Mouse (Mus musculus): ENCODE measurements around the gene Eml5. TPM values are rescaled to one million over a fixed set of nuclear protein-coding genes. Genes with fewer than 3 reads are reported as not detected.

Gene Eml5
- total RNA-seq, 2 experiments from 2014 or later: 82.0 to 93.5 TPM

- DNase-seq (ENCODE audit: low spot score in 2 of 2): no peak
Measured at GRCm38 (mm10) chr12:98835466-98835865, 65.8 kb downstream of the Eml5 start.

DNA sequence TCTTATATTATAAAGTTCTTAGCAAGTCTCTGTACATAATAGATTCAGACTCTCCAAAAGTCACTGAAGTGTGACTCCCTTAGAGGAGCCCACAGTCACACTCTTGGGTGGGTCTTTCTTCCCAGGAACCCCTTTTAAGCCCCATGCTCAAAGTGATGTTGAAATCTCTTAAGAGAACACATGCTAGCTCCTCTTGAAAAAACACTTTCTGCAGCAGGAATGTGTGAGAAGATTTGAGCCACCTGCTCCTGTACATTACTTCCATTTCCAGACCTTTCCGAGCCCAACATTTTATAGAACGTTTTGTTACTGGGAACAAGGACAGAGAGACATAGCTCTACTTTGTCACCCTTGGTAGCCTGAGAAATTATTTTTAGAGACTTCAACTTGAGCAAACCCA, 66.4 kb downstream of the Eml5 start:
- no peak for DNase-seq (ENCODE audit: low spot score in 2 of 2)

GRCm38 (mm10) chr12:98833901-98834300, 67.4 kb downstream of the Eml5 start:
- DNase-seq (ENCODE audit: low spot score in 2 of 2): no peak

DNA sequence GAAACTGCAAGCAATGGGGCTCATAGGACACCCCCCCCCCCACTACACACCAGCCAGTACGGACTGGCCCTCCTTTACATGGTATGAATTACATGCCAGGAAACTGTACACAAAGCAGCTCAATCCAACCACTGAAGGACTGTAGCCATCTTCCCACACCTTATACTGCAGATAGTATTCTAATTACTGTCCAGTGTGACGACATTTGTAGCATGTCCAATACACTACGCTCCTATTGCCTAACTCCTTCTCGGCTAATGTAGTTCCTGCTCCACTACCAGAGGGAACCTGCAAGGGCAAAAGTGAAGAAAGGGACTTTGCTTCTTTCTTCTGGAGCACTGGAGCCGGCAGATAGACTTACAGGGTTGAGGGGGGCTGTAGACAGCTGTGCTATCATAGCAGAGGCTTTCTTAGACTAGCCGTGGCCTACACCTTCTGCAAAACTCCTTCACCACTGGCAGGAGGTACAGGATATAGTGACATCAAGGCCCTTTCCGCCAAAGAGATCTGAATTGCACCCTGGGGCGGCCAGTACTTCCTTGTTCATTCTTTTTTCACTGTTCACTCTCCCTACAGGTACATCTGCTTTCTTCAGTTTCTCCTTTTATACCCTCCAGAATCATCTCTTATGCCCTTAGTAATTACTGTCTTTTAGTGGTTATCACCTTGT, 68.2 kb downstream of the Eml5 start:
- no peak for DNase-seq (ENCODE audit: low spot score in 2 of 2)

- no peak for DNase-seq (ENCODE audit: low spot score in 2 of 2)
Measured at GRCm38 (mm10) chr12:98831122-98831521, 70.2 kb downstream of the Eml5 start.

GRCm38 (mm10) chr12:98820781-98821180, 80.5 kb downstream of the Eml5 start:
- no peak for DNase-seq (ENCODE audit: low spot score in 2 of 2)

DNA sequence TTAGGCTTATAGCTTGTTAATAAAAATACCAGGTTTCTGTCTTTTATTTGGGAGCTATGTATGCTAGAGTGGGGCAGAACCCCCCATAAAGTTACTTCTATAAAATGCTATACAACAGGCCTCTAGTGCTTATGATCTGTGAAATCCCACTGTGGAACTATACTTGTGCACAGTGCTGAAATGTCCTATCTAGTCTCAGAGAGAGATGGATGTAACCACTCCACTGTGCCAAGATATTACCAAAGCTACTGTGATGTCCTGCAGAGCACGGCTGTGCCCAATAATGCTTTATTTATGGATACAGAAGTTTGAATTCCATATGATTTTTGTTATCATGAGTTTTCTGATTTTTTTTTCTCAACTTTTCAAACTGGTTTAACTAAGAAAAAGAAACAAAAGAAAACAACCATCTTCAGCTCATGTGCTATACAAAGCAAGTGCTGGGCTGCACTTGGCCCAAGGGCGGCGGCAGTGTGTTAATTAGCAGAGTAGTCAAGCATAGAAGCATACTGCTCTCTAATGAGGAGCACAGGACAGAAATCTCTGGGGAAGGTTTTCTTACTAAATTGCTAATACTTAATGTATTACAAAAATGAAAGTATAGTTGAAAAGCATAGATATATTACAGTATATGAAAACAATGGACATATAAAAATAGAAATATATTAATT, 97.1 kb downstream of the Eml5 start:
- no peak for DNase-seq (ENCODE audit: low spot score in 2 of 2)

GRCm38 (mm10) chr12:98802245-98802644, 99.0 kb downstream of the Eml5 start:
- DNase-seq (ENCODE audit: low spot score in 2 of 2): no peak

- no peak for DNase-seq (ENCODE audit: low spot score in 2 of 2)
Measured at GRCm38 (mm10) chr12:98800334-98800733, 101.0 kb downstream of the Eml5 start.

DNA sequence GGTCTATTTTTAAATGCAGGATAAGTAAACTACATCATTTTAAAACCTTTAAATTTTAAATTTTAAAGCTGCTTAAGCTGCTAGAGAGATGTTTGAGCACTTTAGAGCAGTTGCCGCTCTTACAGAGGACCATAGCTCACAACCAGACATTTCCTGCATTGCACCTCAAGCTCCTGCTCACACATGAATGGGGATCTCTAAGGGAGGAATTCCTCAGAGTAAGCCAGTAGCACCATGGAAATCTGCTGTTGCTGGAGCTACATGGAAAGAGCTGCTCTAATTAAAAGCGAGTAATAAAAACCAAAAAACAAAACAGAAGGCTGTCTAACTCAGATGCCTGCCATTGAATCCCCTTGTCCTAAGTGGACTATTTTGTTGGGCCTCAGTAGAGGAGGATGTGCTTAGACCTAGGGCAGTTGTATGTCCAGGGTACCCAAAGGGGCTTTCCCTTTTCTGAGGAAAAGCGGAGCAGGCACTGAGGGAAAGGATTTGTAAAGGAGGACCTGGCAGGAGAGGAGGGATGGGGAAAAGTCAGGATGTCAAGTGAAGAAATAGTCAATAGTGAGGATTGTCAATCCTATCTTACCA, 105.5 kb downstream of the Eml5 start:
- DNase-seq (ENCODE audit: low spot score in 2 of 2): no peak

- DNase-seq (ENCODE audit: low spot score in 2 of 2): no peak
Measured at GRCm38 (mm10) chr12:98784251-98784650, 117.0 kb downstream of the Eml5 start.

- peak; percentile 39 to 61 for DNase-seq (ENCODE audit: low spot score in 2 of 2)
Measured at GRCm38 (mm10) chr12:98779148-98779547, 122.1 kb downstream of the Eml5 start.

- DNase-seq (ENCODE audit: low spot score in 2 of 2): no peak
Measured at GRCm38 (mm10) chr12:98777509-98777908, 123.8 kb downstream of the Eml5 start.

- no peak for DNase-seq (ENCODE audit: low spot score in 2 of 2)
Measured at GRCm38 (mm10) chr12:98766241-98766640, 135.0 kb downstream of the Eml5 start.

GRCm38 (mm10) chr12:98759700-98760099, 141.6 kb downstream of the Eml5 start:
- no peak for DNase-seq (ENCODE audit: low spot score in 2 of 2)

DNA sequence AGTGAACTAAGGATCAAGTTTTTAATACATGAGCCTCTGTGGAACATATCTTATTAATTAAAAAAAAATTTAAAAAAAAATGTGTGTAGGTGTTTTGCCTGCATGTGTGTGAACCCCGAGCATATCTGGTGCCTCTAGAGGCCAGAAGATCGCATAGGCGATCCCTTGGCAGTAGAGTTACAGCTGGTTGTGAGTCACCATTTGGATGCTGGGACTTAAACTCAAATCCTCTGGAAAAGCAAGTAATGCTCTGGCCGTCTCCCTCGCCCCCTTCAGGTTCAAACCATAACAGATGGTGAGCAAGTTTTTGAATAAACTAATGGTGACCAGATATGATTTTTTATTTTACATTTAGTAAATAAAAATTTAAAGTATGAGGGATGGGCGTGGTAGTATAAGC, 143.6 kb downstream of the Eml5 start:
- DNase-seq (ENCODE audit: low spot score in 2 of 2): no peak

GRCm38 (mm10) chr12:98747380-98747753, 153.9 kb downstream of the Eml5 start:
- peak; percentile 16 to 26 for DNase-seq (ENCODE audit: low spot score in 2 of 2)

DNA sequence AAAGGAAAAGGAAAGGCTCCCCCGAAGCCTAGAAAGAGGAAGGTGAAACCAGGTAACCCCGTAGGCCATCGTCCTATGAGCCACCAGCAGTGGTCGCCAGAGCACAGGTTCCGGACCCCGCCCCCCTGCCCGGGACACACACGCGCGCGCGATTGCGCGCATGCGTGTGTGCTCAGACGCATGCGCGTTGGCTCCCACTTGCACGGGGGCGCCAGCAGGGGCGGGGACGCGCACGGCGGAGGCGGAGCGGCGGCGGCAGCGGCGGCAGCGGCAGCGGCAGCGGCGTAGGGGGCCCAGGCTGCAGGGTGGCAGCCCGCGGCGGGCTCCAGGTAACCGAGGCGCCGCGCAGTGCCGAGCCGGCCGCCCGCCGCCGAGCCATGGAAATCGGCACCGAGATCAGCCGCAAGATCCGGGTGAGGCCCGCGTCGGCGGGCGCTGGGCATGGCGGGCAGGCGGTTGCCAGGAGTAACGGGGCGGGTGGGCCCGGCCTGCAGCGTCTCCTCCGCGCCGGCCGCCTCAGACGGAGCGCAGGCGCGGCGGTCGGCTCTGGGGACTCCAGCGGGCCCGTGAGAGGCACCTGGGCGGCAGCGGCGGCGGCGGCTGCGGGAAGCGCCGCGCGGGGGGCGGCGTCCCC, 154.4 kb downstream of the Eml5 start, which contains the start of gene Zc3h14:
Gene Zc3h14 (plus strand): TSS at position 219 of the 634 bp plus-strand sequence.
- peak; percentile 90 to 95 for DNase-seq (ENCODE audit: low spot score in 2 of 2)

- DNase-seq (ENCODE audit: low spot score in 2 of 2): peak; percentile 40 to 47
Measured at GRCm38 (mm10) chr12:98746131-98746530, 155.2 kb downstream of the Eml5 start.

DNA sequence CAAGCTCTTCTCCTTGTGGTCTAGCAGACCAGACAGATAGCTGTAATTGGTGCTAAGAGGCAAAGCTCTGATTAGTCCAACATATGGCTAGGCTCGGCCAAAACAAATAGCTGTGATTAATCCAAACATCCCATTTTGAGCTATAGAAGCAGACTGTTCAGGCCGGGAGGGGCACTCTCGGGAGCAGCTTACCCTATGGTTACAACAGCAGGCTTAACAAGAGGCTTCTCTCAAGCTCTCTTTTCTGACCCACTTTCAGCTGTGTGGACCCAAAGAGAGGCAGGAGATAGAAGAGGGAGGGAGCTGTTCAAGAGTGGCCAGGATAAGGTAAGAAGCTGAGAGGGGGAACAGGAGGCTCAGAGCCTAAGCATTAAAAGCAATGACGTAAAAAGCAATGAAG, 155.7 kb downstream of the Eml5 start:
- no peak for DNase-seq (ENCODE audit: low spot score in 2 of 2)

GRCm38 (mm10) chr12:98741011-98741501, 160.2 kb downstream of the Eml5 start:
- no peak for DNase-seq (ENCODE audit: low spot score in 2 of 2)

DNA sequence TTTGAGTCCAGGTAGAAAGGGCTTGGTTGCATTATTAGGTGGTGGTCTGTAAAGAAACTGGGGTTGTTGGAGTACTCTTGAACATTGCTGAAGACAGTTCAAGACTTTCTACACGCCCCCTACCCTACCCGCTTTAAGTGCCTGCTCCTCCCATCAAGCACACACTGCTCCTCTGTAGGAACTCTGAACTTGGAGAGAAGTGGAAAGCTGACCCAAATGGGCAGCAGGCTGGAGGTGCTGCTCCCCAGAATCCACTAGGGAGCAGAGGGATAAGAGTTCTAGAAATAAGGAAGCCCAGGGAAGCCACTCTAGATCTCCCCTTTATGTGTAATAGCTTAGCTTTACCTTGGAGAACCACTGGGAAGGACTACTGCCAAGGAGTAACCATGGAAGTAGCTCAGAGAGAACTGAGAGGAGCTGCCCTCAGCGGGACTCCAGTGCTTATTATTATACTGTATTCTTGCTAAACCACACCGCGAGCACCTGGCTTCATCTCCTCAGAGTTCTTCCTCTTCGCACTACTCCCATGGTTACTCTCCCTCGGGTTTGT, 163.4 kb downstream of the Eml5 start:
- no peak for DNase-seq (ENCODE audit: low spot score in 2 of 2)
